Mouse (Mus musculus): Measurements from ENCODE around the gene Tprn.

GRCm38 (mm10) chr2:25310180-25310579 lies 47.8 kb downstream of the Tprn start:
- TF ChIP-seq CTCF (IDR thresholded peaks at IDR 0.05; ENCODE audit: borderline replicate concordance, control insufficient read depth, extremely low read depth, insufficient read depth, low read length, poor library complexity) (no peak), POLR2A (IDR thresholded peaks at IDR 0.05; ENCODE audit: control insufficient read depth, extremely low read depth, insufficient read depth, low read length, poor library complexity) (no peak)
